Mouse (Mus musculus): ENCODE measurements around the gene Reg1.
"Not testable (repeated sequence)": the region's sequence is repeated elsewhere in the genome, so short reads cannot be mapped to it uniquely, and the experiment has no call there.

The Reg1 gene

DNA sequence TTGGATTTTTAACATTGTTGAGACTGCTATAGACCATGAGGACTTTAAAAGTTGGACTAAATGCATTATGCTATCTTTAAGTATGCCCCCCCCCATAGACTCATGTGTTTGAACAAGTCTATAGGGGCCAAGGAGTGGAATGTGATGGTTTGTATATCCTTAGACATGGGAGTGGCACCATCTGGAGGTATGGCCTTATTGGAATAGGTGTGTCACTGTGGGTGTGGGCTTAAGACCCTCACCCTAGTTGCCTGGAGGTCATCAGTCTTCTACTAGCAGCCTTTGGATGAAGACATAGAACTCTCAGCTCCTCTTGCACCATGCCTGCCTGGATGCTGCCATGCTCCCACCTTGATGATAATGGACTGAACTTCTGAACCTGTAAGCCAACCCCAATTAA, at the start of gene Reg1:
Reg1 (plus strand) TSS at position 301 of the 400 bp plus-strand sequence.
- not testable (repeated sequence) for DNase-seq (ENCODE audit: low read depth, low spot score)

DNA sequence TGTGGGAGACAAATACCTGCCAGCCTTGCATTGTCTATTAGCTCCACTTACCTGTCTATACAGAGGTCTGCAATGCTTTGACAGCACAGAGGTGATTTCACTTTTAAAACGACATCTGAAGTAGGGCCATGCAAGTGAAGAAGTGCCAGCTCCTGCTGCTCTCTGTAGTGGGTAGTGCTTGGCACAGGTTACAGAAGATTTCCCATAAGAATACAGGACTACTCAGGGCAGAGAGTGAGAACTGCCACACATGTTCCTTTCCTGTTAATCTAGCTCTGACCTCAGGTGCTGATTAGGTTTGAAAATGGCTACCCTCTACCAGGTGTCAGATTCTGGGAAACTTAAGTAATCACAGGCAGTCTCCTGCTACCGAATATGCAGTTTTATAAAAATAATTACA, 43.7 kb upstream of the Reg1 start, which contains the start of gene Reg3d:
Reg3d (minus strand) TSS at position 101 of the 400 bp plus-strand sequence.
- no peak for DNase-seq (ENCODE audit: low read depth, low spot score)

DNA sequence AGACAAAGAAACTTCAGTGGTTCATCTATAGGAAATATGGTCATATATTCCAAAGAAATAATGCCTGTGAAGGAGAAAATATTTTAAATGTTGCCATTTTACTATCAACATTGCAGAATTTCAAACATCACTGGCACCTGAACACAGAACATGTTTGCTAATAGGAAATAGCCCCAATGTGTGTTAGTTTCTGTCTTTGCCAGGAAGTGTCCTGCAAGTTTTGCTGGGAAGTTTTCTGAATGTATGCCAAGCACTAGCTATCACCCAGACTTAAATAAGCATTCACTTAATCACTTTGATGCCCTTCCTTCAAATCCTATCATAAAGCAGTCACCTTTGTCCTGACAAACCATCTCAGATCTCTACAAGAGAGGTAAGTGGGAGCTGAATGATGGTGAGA, 42.1 kb upstream of the Reg1 start, which contains the start of gene Reg3a:
Reg3a (plus strand) TSS at position 301 of the 400 bp plus-strand sequence.
- no peak for DNase-seq (ENCODE audit: low read depth, low spot score)

DNA sequence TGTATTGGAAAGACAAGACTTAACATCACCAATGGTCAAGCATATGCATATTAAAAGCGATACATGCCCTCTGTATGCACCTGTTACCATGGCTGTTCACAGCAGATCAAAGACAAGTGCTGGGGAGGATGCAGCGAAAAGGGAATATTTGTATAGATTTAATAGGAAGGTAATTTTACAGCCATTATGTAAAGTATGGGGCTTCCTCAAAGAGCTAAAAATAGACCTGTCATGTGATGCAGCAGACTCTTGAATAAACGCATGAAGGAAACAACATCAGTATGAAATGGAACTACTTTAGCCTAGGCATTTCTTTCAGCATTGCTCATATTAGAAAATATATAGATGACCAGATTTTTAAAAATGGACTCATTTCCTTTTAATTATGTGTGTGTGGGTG, 36.9 kb upstream of the Reg1 start:
- DNase-seq (ENCODE audit: low read depth, low spot score): no peak

DNA sequence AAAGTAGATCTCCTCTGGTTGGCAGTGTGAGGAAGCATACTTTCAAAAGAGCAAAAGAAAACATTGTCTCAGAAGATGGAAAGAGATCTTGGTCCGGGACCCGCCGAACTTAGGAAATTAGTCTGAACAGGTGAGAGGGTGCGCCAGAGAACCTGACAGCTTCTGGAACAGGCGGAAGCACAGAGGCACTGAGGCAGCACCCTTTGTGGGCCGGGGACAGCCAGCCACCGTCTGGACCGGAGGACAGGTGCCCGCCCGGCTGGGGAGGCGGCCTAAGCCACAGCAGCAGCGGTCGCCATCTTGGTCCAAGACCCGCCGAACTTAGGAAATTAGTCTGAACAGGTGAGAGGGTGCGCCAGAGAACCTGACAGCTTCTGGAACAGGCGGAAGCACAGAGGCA, 27.2 kb upstream of the Reg1 start, which contains the start of gene Reg2:
Reg2 (plus strand) TSS at position 301 of the 400 bp plus-strand sequence.
- not testable (repeated sequence) for DNase-seq (ENCODE audit: low read depth, low spot score)

DNA sequence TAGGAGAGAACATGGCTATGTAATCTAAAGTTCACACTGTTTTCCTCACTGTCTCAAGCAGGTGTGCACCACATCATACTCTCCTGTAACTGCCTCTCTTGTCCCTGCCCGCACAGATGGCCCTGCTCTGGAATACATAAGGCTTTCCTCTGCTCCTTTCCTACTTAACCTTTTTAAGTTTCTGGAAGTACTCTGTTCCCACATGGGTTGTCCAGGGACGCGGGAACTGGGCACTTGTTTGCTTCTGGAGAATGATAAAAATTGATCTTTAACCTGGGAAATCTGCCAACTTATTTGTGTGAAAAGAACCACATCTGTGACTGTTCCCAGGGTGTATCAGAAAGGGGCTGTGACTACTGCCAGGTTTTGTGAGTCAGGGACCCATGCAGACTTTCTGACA, 3.0 kb downstream of the Reg1 start:
- DNase-seq (ENCODE audit: low read depth, low spot score): no peak

DNA sequence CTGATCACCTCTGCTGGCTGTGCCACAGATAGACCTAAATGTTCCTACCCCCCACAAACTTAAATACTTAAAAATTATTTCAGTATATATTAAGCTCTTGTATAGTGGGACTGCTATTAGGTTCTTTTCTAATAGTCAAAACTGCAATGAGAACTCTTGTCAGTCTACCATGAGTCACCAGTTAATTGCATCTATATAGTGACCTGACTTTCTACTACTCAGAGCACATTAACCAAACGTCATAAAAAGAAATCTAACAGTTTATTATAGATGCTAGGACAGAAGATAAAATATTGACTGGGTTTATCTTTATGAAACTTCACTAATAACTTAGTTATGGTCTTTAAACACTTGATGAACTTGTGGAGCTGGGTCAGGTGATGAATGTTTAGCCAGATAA, 24.7 kb downstream of the Reg1 start:
- no peak for DNase-seq (ENCODE audit: low read depth, low spot score)

DNA sequence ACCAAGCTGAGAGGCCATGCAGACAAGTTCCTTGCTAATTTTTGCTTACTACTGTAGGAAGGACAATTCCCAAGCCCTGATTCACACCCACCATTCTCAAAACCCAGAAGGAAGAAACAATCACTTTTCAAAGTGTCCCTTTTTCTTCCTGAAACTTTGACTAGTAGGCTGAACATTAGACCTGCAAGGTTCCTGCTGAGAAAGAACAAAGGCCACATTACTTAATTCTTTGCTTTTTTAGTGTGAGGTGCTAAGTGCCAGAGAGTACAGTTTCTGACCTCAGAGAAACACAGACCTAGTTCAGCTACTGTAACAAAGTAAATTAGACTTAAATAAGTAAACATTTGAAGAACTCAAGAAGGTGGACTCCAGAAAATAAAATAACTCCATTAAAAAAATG, 25.9 kb downstream of the Reg1 start:
- no peak for DNase-seq (ENCODE audit: low read depth, low spot score)

DNA sequence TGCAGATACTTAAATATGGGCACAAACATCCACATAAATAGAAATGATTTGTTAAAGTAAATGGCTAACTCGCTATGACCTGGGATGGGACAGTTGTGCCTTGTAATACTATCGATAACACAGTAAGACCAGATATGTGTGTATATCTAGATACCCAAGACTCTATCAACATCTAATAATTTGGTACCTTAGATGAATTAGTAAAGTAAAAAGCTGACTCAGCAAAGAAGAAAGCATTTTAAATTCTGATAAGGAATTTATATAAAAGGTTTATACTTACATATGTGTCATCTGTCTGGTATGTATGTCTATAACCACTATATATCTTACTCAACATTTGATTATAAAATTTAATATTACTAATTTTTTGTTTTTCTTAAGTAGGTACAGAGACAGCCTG, 30.3 kb downstream of the Reg1 start:
- no peak for DNase-seq (ENCODE audit: low read depth, low spot score)

DNA sequence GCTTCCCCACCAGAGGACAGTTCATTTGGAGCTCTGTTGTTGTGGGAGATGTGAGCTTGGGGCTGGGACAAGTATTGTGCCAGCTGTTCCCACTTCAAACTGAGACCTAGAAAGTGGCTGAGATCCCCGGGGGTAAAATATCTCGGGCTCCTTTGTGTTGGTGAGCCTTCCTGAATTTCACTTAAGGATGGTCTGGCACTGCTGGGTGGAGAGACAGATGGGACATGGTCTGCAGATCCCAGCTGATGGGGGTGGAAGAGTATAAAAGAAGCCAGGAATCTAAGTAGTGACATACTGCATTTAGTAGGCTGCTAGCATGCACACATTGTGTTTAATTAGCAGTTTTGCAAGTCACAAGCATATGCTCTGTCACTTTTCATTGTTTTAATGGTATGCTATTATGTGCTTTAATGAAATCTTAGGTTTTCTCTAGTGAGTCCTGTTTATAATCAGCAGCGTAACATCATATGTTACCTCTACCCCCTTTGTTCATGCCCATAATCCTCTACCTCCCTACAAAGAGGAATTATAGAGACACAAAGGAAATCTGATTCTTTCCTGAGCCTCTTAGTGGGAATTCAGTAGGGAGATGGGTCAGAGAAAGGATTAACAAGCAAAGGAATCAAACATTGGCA, 37.8 kb downstream of the Reg1 start:
- DNase-seq (ENCODE audit: low read depth, low spot score): peak; percentile 10

DNA sequence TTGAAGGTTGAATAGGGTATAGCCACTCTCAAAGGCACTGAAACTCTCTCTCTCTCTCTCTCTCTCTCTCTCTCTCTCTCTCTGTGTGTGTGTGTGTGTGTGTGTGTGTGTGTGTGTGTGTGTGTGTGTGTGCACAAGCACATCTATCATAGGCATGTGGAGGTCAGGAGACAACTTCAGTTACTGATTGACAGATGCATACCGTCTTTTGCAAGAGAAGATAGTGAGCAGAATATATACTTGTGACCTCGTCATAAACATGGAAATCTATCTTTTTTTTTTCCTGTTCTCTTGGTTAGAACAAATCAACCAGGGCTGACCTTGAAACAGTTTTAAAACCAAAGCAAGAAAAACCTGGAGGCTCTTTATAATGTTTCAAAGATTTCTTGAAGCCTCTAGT, 39.8 kb downstream of the Reg1 start:
- DNase-seq (ENCODE audit: low read depth, low spot score): no peak

DNA sequence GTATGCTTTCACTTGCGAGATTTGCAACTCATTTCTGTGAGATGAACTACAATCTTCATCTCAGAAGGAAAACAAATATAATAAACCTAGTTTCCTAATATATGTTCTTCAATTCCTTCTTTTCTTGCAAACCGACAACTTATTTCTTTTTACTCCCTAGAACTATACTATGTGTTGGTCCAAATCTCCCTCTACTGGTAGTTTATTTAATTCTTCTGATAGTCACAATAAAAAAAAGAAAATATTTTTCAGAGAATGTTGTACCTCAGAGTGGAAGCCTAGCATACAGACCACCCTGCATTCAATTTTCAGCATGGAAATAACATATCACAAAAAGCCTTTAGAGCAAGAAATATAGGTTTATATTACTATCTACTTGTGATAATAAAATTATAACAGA, 40.8 kb downstream of the Reg1 start:
- no peak for DNase-seq (ENCODE audit: low read depth, low spot score)

DNA sequence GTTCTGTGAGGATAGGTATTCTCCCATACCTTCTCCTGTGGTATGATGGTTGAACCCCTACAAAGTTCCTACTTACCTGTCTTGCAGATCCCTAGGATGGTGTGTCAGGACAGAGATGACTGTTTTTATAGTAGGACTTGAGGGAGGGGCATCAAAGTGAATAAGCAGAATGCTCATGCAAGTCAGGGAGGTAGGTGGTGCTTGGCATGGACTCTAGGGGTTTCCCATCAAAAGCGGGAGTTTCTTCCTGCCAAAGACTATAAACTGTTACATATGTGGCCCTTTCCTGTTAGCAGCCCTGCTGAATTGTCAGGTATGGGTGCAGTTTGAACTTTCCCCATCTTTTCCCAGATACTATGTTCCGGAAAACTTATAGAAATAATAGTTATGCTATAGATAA, 46.3 kb downstream of the Reg1 start, which contains the start of gene Reg3g:
Reg3g (minus strand) TSS at position 101 of the 400 bp plus-strand sequence.
- no peak for DNase-seq (ENCODE audit: low read depth, low spot score)

DNA sequence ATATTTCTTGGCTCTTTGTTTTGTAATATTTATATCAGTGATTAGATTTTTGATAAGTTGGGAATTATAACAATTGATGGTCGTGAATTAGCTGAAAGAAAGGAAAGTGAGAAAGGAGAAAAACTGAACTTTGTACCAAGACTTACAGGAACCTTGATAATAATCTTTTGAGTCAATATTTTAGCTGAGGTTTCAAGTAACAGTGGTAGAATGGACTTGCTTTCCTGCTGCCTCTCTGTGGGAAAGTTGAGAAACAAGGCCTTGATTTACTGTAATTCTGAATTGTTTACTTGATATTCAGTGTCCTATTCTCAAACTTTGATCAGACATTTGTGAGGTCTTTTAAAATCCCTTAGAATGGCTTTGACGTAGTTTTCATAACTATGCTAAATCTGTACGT, 46.8 kb downstream of the Reg1 start:
- DNase-seq (ENCODE audit: low read depth, low spot score): no peak
